Mouse (Mus musculus): ENCODE data around the gene Zcchc24. TPM values are rescaled to one million over a fixed set of nuclear protein-coding genes. Genes with fewer than 3 reads are reported as not detected.
A peak's percentile ranks its signal among the peaks of the same experiment; 100 is the strongest.

Gene Zcchc24
- polyA plus RNA-seq, 1 experiment from 2014 or later, result 9.1 TPM

- peak; percentile 90 for ATAC-seq
- Histone ChIP-seq H3K4me3 (ENCODE audit: low read length) (no peak overlapping the region), H3K9ac (ENCODE audit: low read depth, low read length) (0 out of 2 replicates have a peak overlapping the region, but pooled peaks have one; percentile 5), H3K4me2 (ENCODE audit: low read depth, low read length) (peak overlapping the region; percentile 8; the same call in 1 of the 2 replicates), H3K9me3 (ENCODE audit: control insufficient read depth, low read length) (no peaks in the 10 kb centered on the region), H3K27ac (ENCODE audit: low read length) (peak overlapping the region; percentile 84), H3K36me3 (ENCODE audit: control insufficient read depth, insufficient read depth, low read length) (no peaks in the 10 kb centered on the region), H3K4me1 (ENCODE audit: control insufficient read depth, insufficient read depth, low read length) (peaks cover 7% of the 10 kb centered on the region), H3K27me3 (replicated peaks; ENCODE audit: control insufficient read depth, insufficient read depth, low read length) (no peaks in the 10 kb centered on the region)
- 47% methylated on average over 7 of the region's 7 CpGs for WGBS
Observed at GRCm38 (mm10) chr14:25686216-25686945, 82.5 kb downstream of the Zcchc24 start.

- H3K27ac ChIP-seq (ENCODE audit: low read length), result no peak overlapping the region
- H3K9me3 ChIP-seq (ENCODE audit: control insufficient read depth, low read length), result no peaks in the 10 kb centered on the region
- no peaks in the 10 kb centered on the region for H3K27me3 ChIP-seq (replicated peaks; ENCODE audit: control insufficient read depth, insufficient read depth, low read length)
- H3K4me3 ChIP-seq (ENCODE audit: low read length), result no peak overlapping the region
- H3K4me2 ChIP-seq (ENCODE audit: low read depth, low read length), result no peak overlapping the region
- H3K36me3 ChIP-seq (ENCODE audit: control insufficient read depth, insufficient read depth, low read length), result no peaks in the 10 kb centered on the region
- peaks cover 4% of the 10 kb centered on the region for H3K4me1 ChIP-seq (ENCODE audit: control insufficient read depth, insufficient read depth, low read length)
- H3K9ac ChIP-seq (ENCODE audit: low read depth, low read length), result no peak overlapping the region
- ATAC-seq, result 0 out of 2 replicates have a peak, but pooled peaks have one; percentile 27
- 57% methylated on average over 6 of the region's 6 CpGs for WGBS
Observed at GRCm38 (mm10) chr14:25682020-25682419, 86.8 kb downstream of the Zcchc24 start.

- no peaks in the 10 kb centered on the region for H3K4me1 ChIP-seq (ENCODE audit: control insufficient read depth, insufficient read depth, low read length)
- H3K9ac ChIP-seq (ENCODE audit: low read depth, low read length), result no peak overlapping the region
- H3K27ac ChIP-seq (ENCODE audit: low read length), result no peak overlapping the region
- 57% methylated on average over 7 of the region's 7 CpGs for WGBS
- H3K27me3 ChIP-seq (replicated peaks; ENCODE audit: control insufficient read depth, insufficient read depth, low read length), result no peaks in the 10 kb centered on the region
- H3K36me3 ChIP-seq (ENCODE audit: control insufficient read depth, insufficient read depth, low read length), result no peaks in the 10 kb centered on the region
- H3K4me3 ChIP-seq (ENCODE audit: low read length), result no peak overlapping the region
- no peaks in the 10 kb centered on the region for H3K9me3 ChIP-seq (ENCODE audit: control insufficient read depth, low read length)
- ATAC-seq, result 0 out of 2 replicates have a peak, but pooled peaks have one; percentile 5
- no peak overlapping the region for H3K4me2 ChIP-seq (ENCODE audit: low read depth, low read length)
Observed at GRCm38 (mm10) chr14:25679625-25680024, 89.2 kb downstream of the Zcchc24 start.

GRCm38 (mm10) chr14:25667587-25667986 is 101.3 kb downstream of the Zcchc24 start:
- H3K9ac ChIP-seq (ENCODE audit: low read depth, low read length), result no peak overlapping the region
- no peaks in the 10 kb centered on the region for H3K9me3 ChIP-seq (ENCODE audit: control insufficient read depth, low read length)
- H3K4me3 ChIP-seq (ENCODE audit: low read length), result no peak overlapping the region
- H3K36me3 ChIP-seq (ENCODE audit: control insufficient read depth, insufficient read depth, low read length), result peaks cover 14% of the 10 kb centered on the region; the same call in 1 of the 2 replicates
- H3K27ac ChIP-seq (ENCODE audit: low read length), result no peak overlapping the region
- 53% methylated on average over 3 of the region's 3 CpGs for WGBS
- 0 out of 2 replicates have a peak, but pooled peaks cover 2% of the 10 kb centered on the region for H3K4me1 ChIP-seq (ENCODE audit: control insufficient read depth, insufficient read depth, low read length)
- 0 out of 2 replicates have a peak, but pooled peaks have one; percentile 27 for ATAC-seq
- no peaks in the 10 kb centered on the region for H3K27me3 ChIP-seq (replicated peaks; ENCODE audit: control insufficient read depth, insufficient read depth, low read length)
- no peak overlapping the region for H3K4me2 ChIP-seq (ENCODE audit: low read depth, low read length)

- Histone ChIP-seq H3K4me3 (ENCODE audit: low read length) (no peak overlapping the region), H3K4me1 (ENCODE audit: control insufficient read depth, insufficient read depth, low read length) (0 out of 2 replicates have a peak, but pooled peaks cover 2% of the 10 kb centered on the region), H3K9me3 (ENCODE audit: control insufficient read depth, low read length) (no peaks in the 10 kb centered on the region), H3K4me2 (ENCODE audit: low read depth, low read length) (no peak overlapping the region), H3K9ac (ENCODE audit: low read depth, low read length) (no peak overlapping the region), H3K27me3 (replicated peaks; ENCODE audit: control insufficient read depth, insufficient read depth, low read length) (no peaks in the 10 kb centered on the region), H3K27ac (ENCODE audit: low read length) (no peak overlapping the region), H3K36me3 (ENCODE audit: control insufficient read depth, insufficient read depth, low read length) (peaks cover 16% of the 10 kb centered on the region)
- 81% methylated on average over 2 of the region's 2 CpGs for WGBS
- no peak for ATAC-seq
Observed at GRCm38 (mm10) chr14:25666668-25667376, 102.0 kb downstream of the Zcchc24 start.

GRCm38 (mm10) chr14:25665314-25665970 is 103.4 kb downstream of the Zcchc24 start:
- Histone ChIP-seq H3K27me3 (replicated peaks; ENCODE audit: control insufficient read depth, insufficient read depth, low read length) (no peaks in the 10 kb centered on the region), H3K36me3 (ENCODE audit: control insufficient read depth, insufficient read depth, low read length) (peaks cover 27% of the 10 kb centered on the region), H3K4me2 (ENCODE audit: low read depth, low read length) (no peak overlapping the region), H3K4me1 (ENCODE audit: control insufficient read depth, insufficient read depth, low read length) (0 out of 2 replicates have a peak, but pooled peaks cover 2% of the 10 kb centered on the region), H3K9ac (ENCODE audit: low read depth, low read length) (no peak overlapping the region), H3K27ac (ENCODE audit: low read length) (no peak overlapping the region), H3K9me3 (ENCODE audit: control insufficient read depth, low read length) (no peaks in the 10 kb centered on the region), H3K4me3 (ENCODE audit: low read length) (no peak overlapping the region)
- no peak for ATAC-seq
- 78% methylated on average over 19 of the region's 19 CpGs for WGBS

- Histone ChIP-seq H3K27me3 (replicated peaks; ENCODE audit: control insufficient read depth, insufficient read depth, low read length) (no peaks in the 10 kb centered on the region), H3K27ac (ENCODE audit: low read length) (no peak overlapping the region), H3K4me3 (ENCODE audit: low read length) (no peak overlapping the region), H3K36me3 (ENCODE audit: control insufficient read depth, insufficient read depth, low read length) (peaks cover 27% of the 10 kb centered on the region), H3K4me2 (ENCODE audit: low read depth, low read length) (no peak overlapping the region), H3K9me3 (ENCODE audit: control insufficient read depth, low read length) (no peaks in the 10 kb centered on the region), H3K4me1 (ENCODE audit: control insufficient read depth, insufficient read depth, low read length) (0 out of 2 replicates have a peak, but pooled peaks cover 2% of the 10 kb centered on the region), H3K9ac (ENCODE audit: low read depth, low read length) (no peak overlapping the region)
- WGBS, result 76% methylated on average over 7 of the region's 7 CpGs
- no peak for ATAC-seq
Observed at GRCm38 (mm10) chr14:25664310-25664695, 104.5 kb downstream of the Zcchc24 start.

GRCm38 (mm10) chr14:25663649-25664309 is 105.1 kb downstream of the Zcchc24 start:
- peaks cover 27% of the 10 kb centered on the region for H3K36me3 ChIP-seq (ENCODE audit: control insufficient read depth, insufficient read depth, low read length)
- H3K4me1 ChIP-seq (ENCODE audit: control insufficient read depth, insufficient read depth, low read length), result 0 out of 2 replicates have a peak, but pooled peaks cover 2% of the 10 kb centered on the region
- no peak for ATAC-seq
- no peak overlapping the region for H3K4me2 ChIP-seq (ENCODE audit: low read depth, low read length)
- H3K4me3 ChIP-seq (ENCODE audit: low read length), result no peak overlapping the region
- H3K9ac ChIP-seq (ENCODE audit: low read depth, low read length), result no peak overlapping the region
- H3K27me3 ChIP-seq (replicated peaks; ENCODE audit: control insufficient read depth, insufficient read depth, low read length), result no peaks in the 10 kb centered on the region
- H3K9me3 ChIP-seq (ENCODE audit: control insufficient read depth, low read length), result no peaks in the 10 kb centered on the region
- 76% methylated on average over 7 of the region's 7 CpGs for WGBS
- H3K27ac ChIP-seq (ENCODE audit: low read length), result no peak overlapping the region

Data from intestine, embryonic 16.5 days (tissue).